Mouse (Mus musculus): ENCODE results near the gene Ipo13. TPM values are rescaled to one million over a fixed set of nuclear protein-coding genes. Genes with fewer than 3 reads are reported as not detected.

Gene Ipo13
- polyA plus RNA-seq, 1 experiment from 2014 or later, result 22.5 TPM

DNA sequence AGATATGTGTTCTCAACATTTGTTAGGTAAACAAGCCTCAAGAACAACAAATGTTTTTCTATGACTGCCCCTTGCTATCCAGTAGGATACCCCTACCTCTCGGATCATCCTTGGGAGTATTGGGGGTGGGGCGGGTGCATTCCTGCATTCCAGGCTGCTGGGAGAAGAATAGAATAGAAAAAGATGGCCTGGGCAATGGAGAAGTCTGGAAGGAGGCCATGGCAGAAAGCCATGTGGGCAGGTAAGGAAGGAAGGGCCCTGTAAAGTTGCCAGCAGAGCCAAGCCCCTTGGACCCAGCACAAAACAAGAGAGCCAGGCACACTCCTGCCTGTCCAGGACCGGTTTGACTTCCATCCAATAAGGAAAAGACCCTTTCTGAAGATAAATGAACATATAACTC, 1.4 kb downstream of the Ipo13 start:
- Histone ChIP-seq H3K9ac (peak overlapping the region; percentile 94), H3K27me3 (no peaks in the 10 kb centered on the region), H3K4me3 (replicated peaks) (peak overlapping the region; percentile 87), H3K4me2 (peak overlapping the region; percentile 97), H3K36me3 (peaks cover 25% of the 10 kb centered on the region), H3K4me1 (replicated peaks) (peaks cover 79% of the 10 kb centered on the region), H3K9me3 (replicated peaks) (no peaks in the 10 kb centered on the region), H3K27ac (peak overlapping the region; percentile 40; the same call in 1 of the 2 replicates)
- ATAC-seq (ENCODE audit: low read depth) (no peak), DNase-seq (no peak)
- WGBS (ENCODE audit: insufficient replicate concordance), result 71% methylated on average over 3 of the region's 3 CpGs

DNA sequence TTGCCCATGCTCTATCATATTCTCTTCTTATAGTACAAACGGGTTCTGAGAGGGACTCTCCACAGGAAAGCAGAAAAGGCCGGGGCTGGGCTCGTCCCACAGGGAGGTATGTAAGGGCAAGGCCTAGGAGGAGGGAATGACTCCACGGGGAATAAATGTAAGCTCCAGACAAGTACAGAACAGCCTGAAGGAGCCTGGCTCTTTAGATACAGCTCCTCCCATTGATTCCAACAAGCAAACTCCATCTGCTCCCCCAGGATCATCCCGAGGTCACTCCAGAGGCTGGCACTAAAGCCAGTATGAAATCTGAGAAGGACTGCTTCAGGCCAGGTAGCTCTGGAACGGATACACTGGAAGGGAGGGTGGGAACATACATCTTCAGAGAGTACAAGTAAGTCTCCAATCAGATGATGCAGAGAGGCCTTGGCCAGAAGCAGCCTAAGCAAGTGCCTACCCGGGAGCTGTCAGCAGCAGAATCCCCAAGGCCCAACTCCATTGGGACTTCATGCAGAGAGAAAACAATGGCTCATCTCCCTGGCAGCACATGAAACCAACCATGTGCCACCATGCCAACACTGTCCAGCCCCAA, 2.0 kb downstream of the Ipo13 start:
- H3K9ac ChIP-seq, result peak overlapping the region; percentile 46; the same call in 1 of the 2 replicates
- H3K36me3 ChIP-seq, result peaks cover 29% of the 10 kb centered on the region
- WGBS (ENCODE audit: insufficient replicate concordance), result 80% methylated on average over 7 of the region's 7 CpGs
- peak overlapping the region; percentile 40 for H3K27ac ChIP-seq
- H3K27me3 ChIP-seq, result no peaks in the 10 kb centered on the region
- H3K9me3 ChIP-seq (replicated peaks), result no peaks in the 10 kb centered on the region
- peak overlapping the region; percentile 87 for H3K4me3 ChIP-seq (replicated peaks)
- H3K4me2 ChIP-seq, result peak overlapping the region; percentile 97
- H3K4me1 ChIP-seq (replicated peaks), result peaks cover 78% of the 10 kb centered on the region
- no peak for DNase-seq
- no peak for ATAC-seq (ENCODE audit: low read depth)

DNA sequence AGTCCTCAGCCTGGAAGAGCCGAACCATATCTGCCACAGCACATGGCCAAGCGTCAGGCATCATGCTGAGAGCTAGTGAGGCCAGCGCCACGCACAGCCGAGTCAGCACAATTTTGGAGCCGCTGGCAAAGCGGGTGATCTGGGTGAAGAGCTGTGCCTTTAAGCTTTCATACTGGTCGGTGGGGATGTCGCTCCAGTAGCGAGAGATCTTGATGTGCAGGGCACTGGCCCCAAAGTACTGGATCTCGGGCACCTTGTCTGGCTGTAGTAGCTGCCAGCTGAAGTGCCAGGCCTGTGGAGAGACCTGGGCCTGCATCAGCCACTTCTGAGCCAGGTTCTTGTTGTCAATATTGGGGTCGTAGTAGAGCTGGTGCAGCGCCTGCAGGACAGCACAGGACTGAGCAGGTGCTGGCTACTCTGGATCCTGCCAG, 2.7 kb downstream of the Ipo13 start:
- Histone ChIP-seq H3K27me3 (no peaks in the 10 kb centered on the region), H3K36me3 (peaks cover 32% of the 10 kb centered on the region), H3K27ac (no peak overlapping the region), H3K4me1 (replicated peaks) (peaks cover 73% of the 10 kb centered on the region), H3K9me3 (replicated peaks) (no peaks in the 10 kb centered on the region), H3K4me3 (replicated peaks) (no peak overlapping the region), H3K4me2 (no peak overlapping the region), H3K9ac (no peak overlapping the region; the same call in 1 of the 2 replicates)
- DNase-seq (no peak), ATAC-seq (ENCODE audit: low read depth) (no peak)
- WGBS (ENCODE audit: insufficient replicate concordance), result 89% methylated on average over 13 of the region's 13 CpGs

DNA sequence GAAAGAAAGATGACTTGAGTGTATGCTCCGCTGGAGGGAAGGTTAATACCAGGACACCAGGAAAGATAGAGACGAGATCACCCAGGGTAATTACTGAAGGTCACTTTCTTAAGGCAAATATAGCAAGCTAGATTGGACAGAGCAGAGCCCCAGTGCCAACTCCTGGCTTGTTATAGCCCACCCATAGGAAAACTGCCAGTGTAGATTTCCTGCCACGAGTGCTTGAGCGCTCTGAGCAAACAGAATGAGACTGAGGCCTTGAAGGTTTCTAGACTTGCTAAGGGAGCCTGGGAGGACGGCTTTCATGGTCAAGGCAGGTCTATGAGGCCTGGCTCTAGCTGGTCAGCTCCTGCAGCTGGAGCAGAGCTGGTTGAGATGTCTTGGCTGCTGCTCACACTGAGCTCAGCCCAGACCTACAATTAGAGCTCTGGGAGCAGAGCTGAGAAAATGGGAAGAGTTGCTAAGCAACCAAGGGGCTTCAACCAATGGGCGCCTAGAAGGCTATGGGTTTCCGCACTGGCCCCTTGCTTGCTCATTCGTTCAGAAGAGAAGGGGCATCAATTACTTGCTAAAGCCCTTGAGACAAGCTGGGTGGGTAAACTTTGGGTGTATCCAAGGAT, 5.9 kb downstream of the Ipo13 start:
- peaks cover 60% of the 10 kb centered on the region for H3K36me3 ChIP-seq
- 80% methylated on average over 8 of the region's 8 CpGs for WGBS (ENCODE audit: insufficient replicate concordance)
- H3K9me3 ChIP-seq (replicated peaks), result no peaks in the 10 kb centered on the region
- H3K4me1 ChIP-seq (replicated peaks), result peaks cover 52% of the 10 kb centered on the region
- H3K4me2 ChIP-seq, result no peak overlapping the region
- no peaks in the 10 kb centered on the region for H3K27me3 ChIP-seq
- no peak for ATAC-seq (ENCODE audit: low read depth)
- no peak overlapping the region for H3K4me3 ChIP-seq (replicated peaks)
- no peak for DNase-seq
- no peak overlapping the region for H3K27ac ChIP-seq
- H3K9ac ChIP-seq, result no peak overlapping the region

DNA sequence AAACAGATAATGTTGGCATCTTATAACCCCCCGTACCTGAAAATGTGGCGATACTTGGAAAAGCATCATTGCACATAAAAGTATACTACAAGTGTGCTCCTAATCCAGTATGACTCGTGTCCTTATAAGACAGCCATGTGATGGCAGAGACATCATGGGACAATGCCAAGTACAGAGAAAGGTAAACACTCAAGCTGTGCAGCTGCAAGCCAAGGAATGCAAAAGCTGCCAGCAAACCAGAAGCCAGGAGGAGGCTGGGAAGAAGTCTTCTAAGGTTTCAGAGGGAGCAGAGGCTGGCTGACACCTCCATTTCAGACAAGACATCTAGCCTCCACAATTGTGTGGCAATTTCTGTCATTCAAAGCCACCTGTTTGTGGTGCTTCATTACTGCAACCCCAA, 8.6 kb downstream of the Ipo13 start:
- 78% methylated on average over 3 of the region's 3 CpGs for WGBS (ENCODE audit: insufficient replicate concordance)
- no peak for DNase-seq
- H3K27ac ChIP-seq, result no peak overlapping the region
- ATAC-seq (ENCODE audit: low read depth), result no peak
- H3K9ac ChIP-seq, result no peak overlapping the region
- H3K4me2 ChIP-seq, result no peak overlapping the region
- no peaks in the 10 kb centered on the region for H3K27me3 ChIP-seq
- no peaks in the 10 kb centered on the region for H3K9me3 ChIP-seq (replicated peaks)
- H3K4me1 ChIP-seq (replicated peaks), result peaks cover 26% of the 10 kb centered on the region
- peaks cover 77% of the 10 kb centered on the region for H3K36me3 ChIP-seq
- H3K4me3 ChIP-seq (replicated peaks), result no peak overlapping the region

DNA sequence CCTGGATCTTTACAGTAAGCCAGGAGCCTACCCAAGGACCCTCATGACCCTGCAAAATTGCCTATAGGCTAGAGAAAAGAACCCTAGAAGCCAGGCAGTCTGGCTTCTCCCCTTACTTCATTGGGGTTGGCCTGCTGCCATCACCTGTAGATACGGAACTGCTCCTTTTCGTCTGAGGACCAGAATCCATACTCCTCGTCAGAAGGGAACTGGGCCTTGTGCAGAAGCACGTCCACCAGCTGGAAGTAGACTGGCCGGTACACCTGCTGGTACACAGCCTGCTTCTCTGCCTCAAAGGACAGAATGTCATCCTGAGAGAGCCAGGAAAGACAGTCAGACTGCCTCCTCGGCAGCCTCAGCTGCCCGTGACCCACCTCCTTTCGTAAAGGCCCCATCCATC, 10.0 kb downstream of the Ipo13 start:
- no peaks in the 10 kb centered on the region for H3K27me3 ChIP-seq
- H3K9me3 ChIP-seq (replicated peaks), result no peaks in the 10 kb centered on the region
- H3K9ac ChIP-seq, result no peak overlapping the region
- peaks cover 84% of the 10 kb centered on the region for H3K36me3 ChIP-seq
- WGBS (ENCODE audit: insufficient replicate concordance), result 94% methylated on average over 8 of the region's 8 CpGs
- ATAC-seq (ENCODE audit: low read depth) (no peak), DNase-seq (no peak)
- H3K27ac ChIP-seq, result no peak overlapping the region
- peaks cover 15% of the 10 kb centered on the region for H3K4me1 ChIP-seq (replicated peaks)
- H3K4me2 ChIP-seq, result no peak overlapping the region
- H3K4me3 ChIP-seq (replicated peaks), result no peak overlapping the region

DNA sequence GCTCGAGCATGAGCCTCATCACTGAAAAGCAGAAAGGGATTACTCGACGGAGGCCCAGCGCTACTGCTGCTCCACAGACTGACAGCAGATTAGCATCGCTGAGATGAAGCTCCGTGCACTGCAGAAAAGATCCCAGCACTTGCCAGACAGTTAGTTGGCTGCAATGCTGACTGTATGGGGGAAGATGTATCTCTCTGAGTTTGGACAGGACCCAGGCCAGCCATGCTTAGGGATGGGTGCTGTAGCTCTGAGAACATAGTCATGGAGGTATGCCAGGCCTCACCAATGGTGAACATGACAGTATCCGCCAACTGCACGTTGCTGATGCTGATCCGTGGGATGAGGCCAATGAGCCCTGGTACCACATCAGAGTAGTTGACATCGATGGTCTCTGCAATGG, 10.7 kb downstream of the Ipo13 start:
- H3K4me2 ChIP-seq, result no peak overlapping the region
- ATAC-seq (ENCODE audit: low read depth), result no peak
- 89% methylated on average over 10 of the region's 10 CpGs for WGBS (ENCODE audit: insufficient replicate concordance)
- DNase-seq, result no peak
- H3K9me3 ChIP-seq (replicated peaks), result no peaks in the 10 kb centered on the region
- no peak overlapping the region for H3K4me3 ChIP-seq (replicated peaks)
- H3K4me1 ChIP-seq (replicated peaks), result peaks cover 12% of the 10 kb centered on the region; the same call in 1 of the 2 replicates
- no peak overlapping the region for H3K27ac ChIP-seq
- no peak overlapping the region for H3K9ac ChIP-seq
- H3K27me3 ChIP-seq, result no peaks in the 10 kb centered on the region
- H3K36me3 ChIP-seq, result peaks cover 87% of the 10 kb centered on the region

DNA sequence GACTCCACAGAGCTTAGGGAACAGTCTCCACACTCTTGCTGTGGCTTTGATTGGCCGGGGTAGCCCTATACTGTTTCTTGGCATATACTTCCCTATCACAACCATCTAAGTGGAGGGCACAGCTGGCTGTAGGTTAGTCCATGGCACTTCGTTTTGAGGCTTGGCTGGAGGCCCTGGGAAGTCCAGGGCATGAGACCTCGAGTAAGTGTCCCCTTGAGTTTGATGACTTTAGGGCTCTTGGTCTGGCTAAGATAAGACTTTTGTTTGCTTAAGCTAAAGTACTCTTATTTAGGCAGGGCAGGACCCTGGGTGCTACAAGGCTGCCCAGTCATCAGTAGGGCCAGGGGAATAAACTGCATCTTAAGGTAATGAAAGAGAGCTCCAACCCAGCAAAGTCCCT, 16.7 kb downstream of the Ipo13 start:
- Histone ChIP-seq H3K9ac (no peak overlapping the region), H3K27ac (no peak overlapping the region), H3K36me3 (peaks cover 88% of the 10 kb centered on the region), H3K27me3 (no peaks in the 10 kb centered on the region), H3K9me3 (replicated peaks) (no peaks in the 10 kb centered on the region), H3K4me1 (replicated peaks) (no peaks in the 10 kb centered on the region), H3K4me2 (no peak overlapping the region), H3K4me3 (replicated peaks) (no peak overlapping the region)
- ATAC-seq (ENCODE audit: low read depth) (no peak), DNase-seq (no peak)
- WGBS (ENCODE audit: insufficient replicate concordance), result 71% methylated on average over 3 of the region's 3 CpGs

DNA sequence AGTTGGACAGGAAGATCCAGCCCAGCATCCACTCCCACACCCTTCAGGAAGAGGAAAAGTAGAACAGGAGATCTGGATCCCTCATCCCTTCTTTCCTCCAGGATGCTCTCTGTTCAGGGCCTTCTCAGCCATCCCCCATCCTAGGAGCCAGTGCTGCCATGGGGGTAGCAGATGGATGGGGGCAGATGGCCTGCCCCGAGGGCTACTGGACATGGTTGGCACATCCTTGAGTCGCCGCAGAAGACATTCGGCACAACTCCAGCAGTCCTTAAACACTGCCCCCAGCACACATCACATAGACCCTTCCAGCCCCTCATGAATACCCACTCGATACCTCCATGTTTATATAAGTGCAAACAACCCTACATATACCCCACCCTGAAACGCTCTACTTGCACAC, 18.8 kb downstream of the Ipo13 start:
- DNase-seq, result no peak
- Histone ChIP-seq H3K4me1 (replicated peaks) (peaks cover 9% of the 10 kb centered on the region), H3K9me3 (replicated peaks) (no peaks in the 10 kb centered on the region), H3K9ac (no peak overlapping the region), H3K36me3 (peaks cover 67% of the 10 kb centered on the region), H3K27me3 (no peaks in the 10 kb centered on the region), H3K27ac (no peak overlapping the region), H3K4me2 (no peak overlapping the region), H3K4me3 (replicated peaks) (no peak overlapping the region)
- 89% methylated on average over 6 of the region's 6 CpGs for WGBS (ENCODE audit: insufficient replicate concordance)
- ATAC-seq (ENCODE audit: low read depth), result no peak

DNA sequence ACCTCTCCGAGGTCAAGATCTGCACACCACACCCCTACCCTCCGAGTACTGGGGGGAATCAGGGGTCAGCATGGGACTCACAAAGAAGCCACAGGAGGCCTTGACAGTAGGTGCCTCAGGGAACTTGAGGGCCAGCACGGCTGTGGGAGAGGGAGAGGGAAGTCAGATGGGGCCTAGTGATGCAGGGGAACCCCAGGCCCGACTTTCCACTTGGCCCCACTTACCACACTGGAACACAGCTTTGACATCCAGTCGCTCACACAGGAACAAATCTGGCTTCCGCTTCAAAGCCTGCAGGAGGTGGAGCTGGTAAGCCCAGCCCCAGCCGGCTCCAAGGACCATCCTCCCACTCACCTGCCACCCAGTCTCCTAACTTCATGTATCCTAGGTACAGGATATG, 19.5 kb downstream of the Ipo13 start:
- no peak overlapping the region for H3K27ac ChIP-seq
- no peak overlapping the region for H3K4me2 ChIP-seq
- no peak overlapping the region for H3K9ac ChIP-seq
- no peaks in the 10 kb centered on the region for H3K27me3 ChIP-seq
- ATAC-seq (ENCODE audit: low read depth) (no peak), DNase-seq (no peak)
- H3K4me1 ChIP-seq (replicated peaks), result peaks cover 15% of the 10 kb centered on the region
- 79% methylated on average over 7 of the region's 7 CpGs for whole genome bisulfite sequencing (ENCODE audit: insufficient replicate concordance)
- H3K4me3 ChIP-seq (replicated peaks), result no peak overlapping the region
- no peaks in the 10 kb centered on the region for H3K9me3 ChIP-seq (replicated peaks)
- H3K36me3 ChIP-seq, result peaks cover 66% of the 10 kb centered on the region

DNA sequence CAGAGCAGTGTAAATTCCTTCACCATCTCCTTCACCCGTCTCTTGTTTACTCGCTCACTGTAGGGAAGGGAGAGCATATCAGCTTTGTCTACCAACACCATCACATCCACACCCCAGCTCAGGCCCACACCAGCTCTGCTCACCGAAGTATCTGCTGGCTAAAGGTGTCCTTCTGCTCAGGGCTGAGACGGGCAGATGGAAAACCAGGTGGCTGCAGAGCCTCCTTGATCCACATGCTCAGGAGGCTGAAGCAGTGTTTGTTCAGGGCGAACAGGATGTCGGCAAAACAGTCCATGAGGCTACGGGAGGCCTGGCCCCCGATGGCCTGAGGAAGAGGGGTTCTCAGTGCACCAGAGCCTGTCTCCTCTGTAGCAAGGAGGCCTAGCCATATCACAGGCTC, 20.2 kb downstream of the Ipo13 start:
- WGBS (ENCODE audit: insufficient replicate concordance), result 84% methylated on average over 8 of the region's 8 CpGs

DNA sequence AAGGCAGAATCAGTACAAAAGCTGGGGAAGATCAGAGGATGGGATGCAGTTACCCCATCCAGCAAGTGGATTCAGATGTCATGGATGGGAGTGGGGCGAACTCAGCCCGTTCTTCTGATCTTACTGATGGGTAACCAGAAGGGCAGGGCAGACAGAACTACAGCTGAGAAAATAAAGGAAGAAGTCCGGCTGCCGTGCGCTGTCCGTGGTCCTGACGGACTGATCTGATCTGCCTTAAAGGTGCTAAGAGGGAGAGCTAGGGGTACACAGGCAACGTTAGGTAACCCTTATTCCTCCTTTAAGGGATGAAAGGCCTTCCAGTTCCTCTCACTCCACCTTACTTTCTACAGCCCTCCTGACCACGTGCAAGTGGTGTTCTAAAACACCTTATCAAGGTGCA, 21.4 kb downstream of the Ipo13 start:
- H3K27me3 ChIP-seq, result no peaks in the 10 kb centered on the region
- peaks cover 61% of the 10 kb centered on the region for H3K36me3 ChIP-seq
- 31% methylated on average over 9 of the region's 9 CpGs for WGBS (ENCODE audit: insufficient replicate concordance)
- no peak overlapping the region for H3K27ac ChIP-seq
- H3K4me1 ChIP-seq (replicated peaks), result peaks cover 17% of the 10 kb centered on the region
- ATAC-seq (ENCODE audit: low read depth), result no peak
- no peaks in the 10 kb centered on the region for H3K9me3 ChIP-seq (replicated peaks)
- peak; percentile 46 for DNase-seq
- H3K4me2 ChIP-seq, result no peak overlapping the region
- no peak overlapping the region for H3K4me3 ChIP-seq (replicated peaks)
- H3K9ac ChIP-seq, result no peak overlapping the region

More for the DNA sequence above, 20.2 kb downstream of the Ipo13 start:
- Histone ChIP-seq H3K4me2 (no peak overlapping the region), H3K4me1 (replicated peaks) (peaks cover 17% of the 10 kb centered on the region), H3K9ac (no peak overlapping the region), H3K36me3 (peaks cover 66% of the 10 kb centered on the region), H3K27ac (no peak overlapping the region), H3K4me3 (replicated peaks) (no peak overlapping the region), H3K27me3 (no peaks in the 10 kb centered on the region), H3K9me3 (replicated peaks) (no peaks in the 10 kb centered on the region)
- ATAC-seq (ENCODE audit: low read depth) (no peak), DNase-seq (no peak)
